In genomic region chr14:31393936-31394630, GRCm38 (mm10) we compare ENCODE assay signal across 12 mouse cellular contexts. TPM values are rescaled to one million over a fixed set of nuclear protein-coding genes. Genes with fewer than 3 reads are reported as not detected.
A peak's percentile ranks its signal among the peaks of the same experiment; 100 is the strongest.
DNase-seq lines count a peak whose midpoint lies in the region; ATAC-seq and TF ChIP-seq lines count a peak whose summit lies in the region.
"Had no signal": no experiment of that assay in that cellular context is flagged by ENCODE, and none has a peak within 500 bp of the region (broad histone marks: within the 10 kb centered on the region; RNA-seq: fewer than 3 reads in every experiment).

No protein-coding gene starts in this region.

- H3K27ac ChIP-seq in liver, adult 2 months (replicated peaks; ENCODE audit: insufficient read depth, low read depth, low read length) = peak overlapping the region; percentile 11; the same call in 1 of the 2 replicates
- H3K27ac ChIP-seq in liver, embryonic 11.5 days (ENCODE audit: low read depth, low read length) = no peak overlapping the region
- peak overlapping the region; percentile 99 for H3K27ac ChIP-seq in brown adipose tissue, adult 24 weeks (replicated peaks; ENCODE audit: low read depth, low read length)
- peak overlapping the region; percentile 70 for H3K27ac ChIP-seq in heart, embryonic 13.5 days (replicated peaks)
- H3K27ac ChIP-seq: embryonic facial prominence, embryonic 13.5 days had no signal

- no peaks in the 10 kb centered on the region for H3K36me3 ChIP-seq in liver, adult 2 months (ENCODE audit: control insufficient read depth, insufficient read depth, low read length)
- H3K36me3 ChIP-seq in liver, embryonic 11.5 days (ENCODE audit: control insufficient read depth, insufficient read depth, low read length) = no peaks in the 10 kb centered on the region; the same call in 1 of the 2 replicates
- H3K36me3 ChIP-seq in heart, embryonic 13.5 days = peaks cover 6% of the 10 kb centered on the region; the same call in 1 of the 2 replicates

- no peak overlapping the region for H3K4me2 ChIP-seq in liver, embryonic 11.5 days
- peak overlapping the region; percentile 20 for H3K4me2 ChIP-seq in heart, embryonic 13.5 days
- H3K4me2 ChIP-seq: embryonic facial prominence, embryonic 13.5 days had no signal

- no peak overlapping the region; the same call in 1 of the 2 replicates for H3K9ac ChIP-seq in liver, adult 2 months (ENCODE audit: low read depth, low read length)
- no peak overlapping the region for H3K9ac ChIP-seq in liver, embryonic 11.5 days (ENCODE audit: low read depth, low read length)
- peak overlapping the region; percentile 20; the same call in 1 of the 2 replicates for H3K9ac ChIP-seq in heart, embryonic 13.5 days
- H3K9ac ChIP-seq: embryonic facial prominence, embryonic 13.5 days had no signal

- no peak for TF ChIP-seq POLR2A in liver, adult 2 months (IDR thresholded peaks at IDR 0.05; ENCODE audit: extremely low read depth, insufficient read depth, low read length)

- ATAC-seq in liver, embryonic 11.5 days (replicated peaks; ENCODE audit: low FRiP score) = no peak
- no peak for ATAC-seq in heart, embryonic 13.5 days (ENCODE audit: extremely low read depth, insufficient number of reproducible peaks, low FRiP score, low TSS enrichment)
- ATAC-seq: forebrain, embryonic 16.5 days; Patski had no signal

- WGBS in liver, adult 2 months = 70% methylated on average over 7 of the region's 7 CpGs
- WGBS in liver, embryonic 11.5 days = 83% methylated on average over 7 of the region's 7 CpGs
- WGBS in heart, embryonic 13.5 days = 47% methylated on average over 7 of the region's 7 CpGs

- no peaks in the 10 kb centered on the region for H3K27me3 ChIP-seq in liver, adult 2 months (ENCODE audit: control insufficient read depth, insufficient read depth, low read length)
- H3K27me3 ChIP-seq in liver, embryonic 11.5 days (replicated peaks; ENCODE audit: control insufficient read depth, insufficient read depth, low read length) = no peaks in the 10 kb centered on the region
- peaks cover 30% of the 10 kb centered on the region for H3K27me3 ChIP-seq in heart, embryonic 13.5 days (replicated peaks)
- H3K27me3 ChIP-seq: embryonic facial prominence, embryonic 13.5 days; Patski had no signal

- peaks cover 38% of the 10 kb centered on the region for H3K79me2 ChIP-seq in liver, adult 2 months (ENCODE audit: control insufficient read depth, insufficient read depth, low read length)

- peak; percentile 52 to 59 for DNase-seq in heart, adult 18-20 months
- DNase-seq in heart, postnatal 10 days = no peak
- no peak for DNase-seq in liver, adult 2 months (ENCODE audit: extremely low read depth, low read depth, low spot score)
- DNase-seq in liver, embryonic 11.5 days (ENCODE audit: low spot score) = no peak
- DNase-seq in neural tube, embryonic 10.5 days (ENCODE audit: extremely low spot score, low spot score) = no peak
- no peak for DNase-seq in urinary bladder, postnatal 10 days (ENCODE audit: low spot score)
- DNase-seq: right cerebral cortex, postnatal 14 days had no signal

- H3K4me3 ChIP-seq in liver, adult 2 months (ENCODE audit: insufficient read depth, low read depth, low read length) = no peak overlapping the region
- H3K4me3 ChIP-seq in liver, embryonic 11.5 days (ENCODE audit: low read depth, low read length) = no peak overlapping the region
- H3K4me3 ChIP-seq in brown adipose tissue, adult 24 weeks (ENCODE audit: insufficient read depth, low read depth, low read length) = no peak overlapping the region
- H3K4me3 ChIP-seq in heart, embryonic 13.5 days = no peak overlapping the region
- H3K4me3 ChIP-seq: embryonic facial prominence, embryonic 13.5 days had no signal

- H3K9me3 ChIP-seq in liver, embryonic 11.5 days (ENCODE audit: control insufficient read depth, low read length) = peaks cover 2% of the 10 kb centered on the region; the same call in 1 of the 2 replicates
- peaks cover 5% of the 10 kb centered on the region; the same call in 1 of the 2 replicates for H3K9me3 ChIP-seq in heart, embryonic 13.5 days
- H3K9me3 ChIP-seq: embryonic facial prominence, embryonic 13.5 days had no signal

- TF ChIP-seq CTCF in liver, adult 2 months (IDR thresholded peaks at IDR 0.05; ENCODE audit: low read depth, low read length) = no peak

- intact Hi-C loops in heart, postnatal 10 days (cut with DNase I) = no loop called here

- peaks cover 18% of the 10 kb centered on the region for H3K4me1 ChIP-seq in liver, adult 2 months (ENCODE audit: control insufficient read depth, insufficient read depth, low read length)
- 0 out of 2 replicates have a peak, but pooled peaks cover 3% of the 10 kb centered on the region for H3K4me1 ChIP-seq in liver, embryonic 11.5 days (replicated peaks; ENCODE audit: control insufficient read depth, insufficient read depth, low read length)
- H3K4me1 ChIP-seq in brown adipose tissue, adult 24 weeks (ENCODE audit: control insufficient read depth, insufficient read depth, insufficient read length, low read length) = peaks cover 66% of the 10 kb centered on the region
- H3K4me1 ChIP-seq in heart, embryonic 13.5 days = peaks cover 65% of the 10 kb centered on the region

RNA-seq across cellular contexts. Expression of gene Sh3bp5, which starts 41.8 kb away (rescaled TPM):
- 10 to 100 TPM; 60.0 to 60.9 TPM for total RNA-seq in heart, adult 18-20 months (2021)
- 10 to 100 TPM; 59.7 to 65.1 TPM for total RNA-seq in heart, postnatal 10 days (2021)
- 37.1 and 37.7 TPM in 2 replicates for total RNA-seq in liver, adult 2 months (2014; rRNA removed)
- 22.6 and 26.1 TPM in 2 replicates for polyA plus RNA-seq in liver, adult 2 months (2012; rRNA removed)
- polyA plus RNA-seq in liver, embryonic 11.5 days (2014; fragmentation: Nextera tagmentation; extraction: Ambion mirVana) = 15.0 and 17.3 TPM in 2 replicates
- polyA plus RNA-seq in brown adipose tissue, adult 24 weeks (2012; ENCODE audit: insufficient read depth, insufficient read length, missing spikeins) = 65.9 and 67.5 TPM in 2 replicates
- 26.7 and 28.2 TPM in 2 replicates for polyA plus RNA-seq in heart, embryonic 13.5 days (2015; fragmentation: Nextera tagmentation; extraction: Ambion mirVana)

RNA-seq across cellular contexts. Expression of gene Capn7, which starts 57.6 kb away (rescaled TPM):
- 10 to 100 TPM; 32.4 to 33.2 TPM for total RNA-seq in heart, adult 18-20 months (2021)
- total RNA-seq in heart, postnatal 10 days (2021) = 10 to 100 TPM; 29.8 to 37.9 TPM
- total RNA-seq in liver, adult 2 months (2014; rRNA removed) = 34.8 and 38.1 TPM in 2 replicates
- polyA plus RNA-seq in liver, adult 2 months (2012; rRNA removed) = 6.1 and 6.7 TPM in 2 replicates
- 34.4 and 39.0 TPM in 2 replicates for polyA plus RNA-seq in liver, embryonic 11.5 days (2014; fragmentation: Nextera tagmentation; extraction: Ambion mirVana)
- 14.9 and 16.9 TPM in 2 replicates for polyA plus RNA-seq in brown adipose tissue, adult 24 weeks (2012; ENCODE audit: insufficient read depth, insufficient read length, missing spikeins)
- 32.8 and 36.7 TPM in 2 replicates for polyA plus RNA-seq in heart, embryonic 13.5 days (2015; fragmentation: Nextera tagmentation; extraction: Ambion mirVana)

Comparison
In these comparisons a context has a peak if more than half of its experiments do, and no peak if none do; other contexts are left out.
1. DNase-seq: peak in heart, adult 18-20 months (2 of 2); none in heart, postnatal 10 days (0 of 2), liver, adult 2 months (single experiment), liver, embryonic 11.5 days (single experiment), neural tube, embryonic 10.5 days (single experiment) and urinary bladder, postnatal 10 days (single experiment).